Mouse (Mus musculus) intestine, embryonic 14.5 days (tissue): ENCODE data around the gene Triap1. TPM values are rescaled to one million over a fixed set of nuclear protein-coding genes. Genes with fewer than 3 reads are reported as not detected.

Experiments used
- ATAC-seq: fragments of 200-750 bp; cut with Nextera tagmentation; replicated peaks from 2 replicates; pipeline ENCODE4 v1.8.0; 2017; ENCODE audit warnings: low read depth, moderate number of reproducible peaks, moderate TSS enrichment, moderate library complexity; ENCODE audit not compliant: low FRiP score, low TSS enrichment
- DNase-seq: peaks from one replicate; pipeline ENCODE4 v3.0.0-alpha.2; 2018; ENCODE audit warnings: low spot score
- H3K27ac ChIP-seq: fragments of 300-500 bp; sonication (generic); 2 replicates; pipeline ENCODE4 v1.5.1; 2014; ENCODE audit warnings: low read depth, mild to moderate bottlenecking, control low read depth
- H3K27me3 ChIP-seq: fragments of 300-500 bp; sonication (generic); replicated peaks from 2 replicates; pipeline ENCODE4 v1.6.1; 2014; ENCODE audit warnings: low read length, control low read depth; ENCODE audit not compliant: control insufficient read depth, insufficient read depth
- H3K36me3 ChIP-seq: fragments of 300-500 bp; sonication (generic); 2 replicates; pipeline ENCODE4 v1.6.1; 2014; ENCODE audit warnings: low read length, control low read depth; ENCODE audit not compliant: control insufficient read depth, insufficient read depth
- H3K4me1 ChIP-seq: fragments of 300-500 bp; sonication (generic); replicated peaks from 2 replicates; pipeline ENCODE4 v1.6.1; 2014; ENCODE audit warnings: low read length, control low read depth, mixed read lengths; ENCODE audit not compliant: control insufficient read depth, insufficient read depth
- H3K4me2 ChIP-seq: fragments of 300-500 bp; sonication (generic); 2 replicates; pipeline ENCODE4 v1.6.1; 2014; ENCODE audit warnings: low read length
- H3K4me3 ChIP-seq: fragments of 300-500 bp; sonication (generic); 2 replicates; pipeline ENCODE4 v1.5.1; 2014; ENCODE audit warnings: low read depth, low read length, control low read depth, mixed read lengths
- H3K9ac ChIP-seq: fragments of 300-500 bp; sonication (generic); 2 replicates; pipeline ENCODE4 v1.6.1; 2014; ENCODE audit warnings: mild to moderate bottlenecking, low read length
- H3K9me3 ChIP-seq: fragments of 300-500 bp; sonication (generic); 2 replicates; pipeline ENCODE4 v1.6.1; 2016; ENCODE audit warnings: low read length, control low read depth; ENCODE audit not compliant: control insufficient read depth
- WGBS: fragments of 180-500 bp; shearing (Covaris S2); extraction: QIAGEN DNeasy Blood & Tissue Kit; methylation state at CpG from one replicate; pipeline ENCODE4 v1.1.7; 2014; 5-methylcytosine and 5-hydroxymethylcytosine counted together
- polyA plus RNA-seq: library from polyadenylated mRNA; unstranded; fragments of >200 nt; fragmentation: Nextera tagmentation; extraction: Ambion mirVana; gene quantifications from 2 replicates; pipeline ENCODE4 v1.2.1, GENCODE M21; 2014

Triap1 gene
- polyA plus RNA-seq, 1 experiment from 2014 or later, result 59.8 TPM

- peak overlapping the region; percentile 89 for H3K27ac ChIP-seq
- H3K4me1 ChIP-seq, result peaks cover 27% of the 10 kb centered on the region
- H3K4me3 ChIP-seq, result peak overlapping the region; percentile 94
- peaks cover 36% of the 10 kb centered on the region for H3K36me3 ChIP-seq
- peak overlapping the region; percentile 94 for H3K9ac ChIP-seq
- peak; percentile 24 for ATAC-seq
- H3K27me3 ChIP-seq, result no peaks in the 10 kb centered on the region
- DNase-seq, result peak; percentile 66
- whole genome bisulfite sequencing, result under 1% methylated on average over 54 of the region's 55 CpGs
- H3K9me3 ChIP-seq, result no peaks in the 10 kb centered on the region
- peak overlapping the region; percentile 86 for H3K4me2 ChIP-seq
Observed at GRCm38 (mm10) chr5:115327610-115328548, 13.1 kb upstream of the Triap1 start.

- no peak overlapping the region for H3K4me2 ChIP-seq
- H3K4me1 ChIP-seq, result peaks cover 22% of the 10 kb centered on the region
- H3K27me3 ChIP-seq, result no peaks in the 10 kb centered on the region
- H3K4me3 ChIP-seq, result no peak overlapping the region
- no peak overlapping the region for H3K9ac ChIP-seq
- DNase-seq (no peak), ATAC-seq (no peak)
- no peaks in the 10 kb centered on the region for H3K9me3 ChIP-seq
- 86% methylated on average over 9 of the region's 9 CpGs for WGBS
- peaks cover 66% of the 10 kb centered on the region for H3K36me3 ChIP-seq
- H3K27ac ChIP-seq, result no peak overlapping the region
Observed at GRCm38 (mm10) chr5:115330955-115331354, 10.1 kb upstream of the Triap1 start.

DNA sequence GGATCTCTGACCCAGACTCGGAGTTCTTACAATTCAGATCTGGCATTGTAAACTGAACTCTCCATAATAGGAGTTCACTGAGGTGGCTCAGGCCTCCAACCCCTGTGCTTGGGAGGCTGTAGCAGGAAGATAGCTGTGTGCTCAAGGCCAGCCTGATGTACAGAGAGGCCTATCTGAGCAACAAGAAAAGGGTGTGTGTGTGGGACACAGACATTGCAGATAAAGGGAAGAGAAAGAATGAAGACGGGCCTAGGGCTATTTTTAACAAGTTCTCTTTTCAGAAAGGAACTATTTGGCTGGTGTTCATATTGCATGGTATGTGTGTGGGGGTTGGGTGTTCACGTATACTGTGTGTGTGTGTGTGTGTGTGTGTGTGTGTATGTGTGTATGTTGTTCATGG lies 7.4 kb upstream of the Triap1 start:
- Histone ChIP-seq H3K4me2 (no peak overlapping the region), H3K27ac (no peak overlapping the region), H3K27me3 (no peaks in the 10 kb centered on the region), H3K4me1 (peaks cover 13% of the 10 kb centered on the region), H3K36me3 (peaks cover 71% of the 10 kb centered on the region), H3K4me3 (no peak overlapping the region), H3K9me3 (no peaks in the 10 kb centered on the region), H3K9ac (no peak overlapping the region)
- no peak for DNase-seq
- 88% methylated on average over 3 of the region's 3 CpGs for WGBS
- no peak for ATAC-seq

- Histone ChIP-seq H3K9ac (peak overlapping the region; percentile 82), H3K9me3 (no peaks in the 10 kb centered on the region), H3K4me1 (peaks cover 18% of the 10 kb centered on the region), H3K27me3 (no peaks in the 10 kb centered on the region), H3K4me2 (peak overlapping the region; percentile 56), H3K27ac (no peak overlapping the region), H3K4me3 (peak overlapping the region; percentile 96), H3K36me3 (peaks cover 45% of the 10 kb centered on the region)
- WGBS, result 17% methylated on average over 7 of the region's 7 CpGs
- DNase-seq (no peak), ATAC-seq (no peak)
Observed at GRCm38 (mm10) chr5:115340007-115340406, 1.0 kb upstream of the Triap1 start.

DNA sequence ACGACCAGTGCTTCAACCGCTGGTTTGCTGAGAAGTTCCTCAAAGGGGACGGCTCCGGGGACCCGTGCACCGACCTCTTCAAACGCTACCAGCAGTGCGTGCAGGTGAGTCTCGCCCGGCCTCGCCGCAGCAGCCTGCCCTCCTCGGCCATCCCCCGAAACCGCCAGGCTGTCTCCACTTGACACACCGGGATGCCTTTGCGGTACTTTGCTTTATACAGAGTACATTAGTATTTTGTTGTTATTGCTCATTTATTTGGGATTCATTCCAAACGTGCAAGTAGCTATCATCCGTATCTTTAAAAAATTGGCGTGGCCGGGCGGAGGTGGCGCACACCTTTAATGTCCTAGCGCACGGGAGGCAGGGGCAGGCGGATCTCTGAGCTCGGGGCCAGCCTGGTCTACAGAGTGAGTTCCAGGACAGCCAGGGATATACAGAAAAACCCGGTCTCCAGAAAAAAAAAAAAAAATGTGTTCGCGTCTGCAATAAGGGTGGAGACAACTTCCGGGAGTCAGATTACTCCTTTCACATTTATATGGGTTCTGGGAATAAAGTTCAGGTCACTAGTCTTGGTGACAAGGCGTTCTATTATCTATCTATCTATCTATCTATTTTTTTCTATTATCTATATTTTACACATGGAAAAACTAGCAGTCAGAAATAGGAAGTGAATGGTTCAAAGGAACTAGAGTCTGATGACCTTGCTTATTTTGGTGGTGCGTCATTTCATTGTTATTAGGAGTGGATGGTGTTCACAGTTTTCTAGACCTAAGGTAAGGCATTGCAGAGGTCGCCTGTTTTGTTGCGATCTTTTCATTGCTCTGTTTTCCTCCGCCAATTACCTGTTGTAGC lies 515 bp downstream of the Triap1 start:
- ATAC-seq (no peak; the same call in 1 of the 2 replicates), DNase-seq (no peak)
- H3K36me3 ChIP-seq, result peaks cover 46% of the 10 kb centered on the region
- peak overlapping the region; percentile 82 for H3K9ac ChIP-seq
- peak overlapping the region; percentile 96 for H3K4me3 ChIP-seq
- H3K4me1 ChIP-seq, result peaks cover 18% of the 10 kb centered on the region
- no peaks in the 10 kb centered on the region for H3K9me3 ChIP-seq
- H3K27ac ChIP-seq, result 0 out of 2 replicates have a peak overlapping the region, but pooled peaks have one; percentile 74
- H3K27me3 ChIP-seq, result no peaks in the 10 kb centered on the region
- peak overlapping the region; percentile 56 for H3K4me2 ChIP-seq
- 11% methylated on average over 36 of the region's 36 CpGs for WGBS

- 2% methylated on average over 5 of the region's 5 CpGs for WGBS
- ATAC-seq, result no peak
- Histone ChIP-seq H3K36me3 (peaks cover 41% of the 10 kb centered on the region), H3K4me2 (peak overlapping the region; percentile 95), H3K9me3 (no peaks in the 10 kb centered on the region), H3K9ac (peak overlapping the region; percentile 64; the same call in 1 of the 2 replicates), H3K4me1 (peaks cover 13% of the 10 kb centered on the region), H3K4me3 (peak overlapping the region; percentile 94), H3K27me3 (no peaks in the 10 kb centered on the region), H3K27ac (no peak overlapping the region)
- DNase-seq, result peak; percentile 89
Observed at GRCm38 (mm10) chr5:115347564-115347963, 6.5 kb downstream of the Triap1 start.

GRCm38 (mm10) chr5:115348546-115349224 lies 7.7 kb downstream of the Triap1 start, which contains the start of gene Cox6a1:
Gene Cox6a1, minus strand, starts transcription at chr5:115348981.
- Histone ChIP-seq H3K9ac (peak within 1 kb of the TSS; percentile 64), H3K36me3 (peaks cover 30% of the 10 kb centered on the region), H3K4me3 (peak within 1 kb of the TSS; percentile 94), H3K4me2 (peak within 1 kb of the TSS; percentile 95), H3K27me3 (no peaks in the 10 kb centered on the region), H3K4me1 (peaks cover 13% of the 10 kb centered on the region), H3K9me3 (no peaks in the 10 kb centered on the region), H3K27ac (peak within 1 kb of the TSS; percentile 64)
- WGBS, result under 1% methylated on average over 70 of the region's 74 CpGs
- DNase-seq (peak; percentile 99), ATAC-seq (peak; percentile 92)

- Histone ChIP-seq H3K9me3 (no peaks in the 10 kb centered on the region), H3K27me3 (no peaks in the 10 kb centered on the region), H3K9ac (peak overlapping the region; percentile 49), H3K36me3 (peaks cover 25% of the 10 kb centered on the region), H3K4me1 (peaks cover 13% of the 10 kb centered on the region), H3K4me3 (peak overlapping the region; percentile 94), H3K4me2 (peak overlapping the region; percentile 83), H3K27ac (peak overlapping the region; percentile 64)
- WGBS, result under 1% methylated on average over 18 of the region's 18 CpGs
- peak; percentile 10; the same call in 1 of the 2 replicates for ATAC-seq
- no peak for DNase-seq
Observed at GRCm38 (mm10) chr5:115349225-115349555, 8.2 kb downstream of the Triap1 start.
